Mouse (Mus musculus) CH12.LX (cell line): ENCODE results near the gene Ggnbp2.

Source experiments
- ELF1 ChIP-seq: IDR thresholded peaks from 2 replicates; pipeline ENCODE4 v1.6.1; 2014; ENCODE audit warnings: low read depth, mild to moderate bottlenecking, inconsistent platforms, low read length, improper control_type of control experiment
- TCF12 ChIP-seq: IDR thresholded peaks from 2 replicates; pipeline ENCODE4 v1.6.1; 2014; ENCODE audit warnings: low read depth, mild to moderate bottlenecking, inconsistent platforms, low read length, improper control_type of control experiment
- USF1 ChIP-seq: IDR thresholded peaks from 2 replicates; pipeline ENCODE4 v1.6.1; 2014; ENCODE audit warnings: low read depth, mild to moderate bottlenecking, inconsistent platforms, low read length, improper control_type of control experiment

GRCm38 (mm10) chr11:84827492-84827891 is 43.1 kb downstream of the Ggnbp2 start:
- TF ChIP-seq USF1 (no peak), ELF1 (no peak), TCF12 (no peak)
